Mouse (Mus musculus): ENCODE measurements at regions not wholly inside any gene's neighbourhood (a gene's known extent, or its start where the extent isn't known, plus 50 kb on each side); places are given as distances from the start of the nearest gene placed in this dataset.

GRCm38 (mm10) chr1:149129767-149130287, 831.3 kb downstream of the Pla2g4a start:
- DNase-seq (ENCODE audit: low spot score) (no peak), ATAC-seq (ENCODE audit: low FRiP score, low TSS enrichment) (no peak)
- H3K27me3 ChIP-seq (ENCODE audit: control insufficient read depth, insufficient read depth, low read length), result no peaks in the 10 kb centered on the region
- no peak overlapping the region for H3K4me2 ChIP-seq (replicated peaks; ENCODE audit: low read depth)
- H3K36me3 ChIP-seq (ENCODE audit: control insufficient read depth, insufficient read depth, low read length), result no peaks in the 10 kb centered on the region
- no peak overlapping the region for H3K27ac ChIP-seq (replicated peaks)
- H3K4me3 ChIP-seq (ENCODE audit: low read depth, low read length), result no peak overlapping the region
- H3K9ac ChIP-seq (ENCODE audit: low read length), result no peak overlapping the region
- no peaks in the 10 kb centered on the region for H3K4me1 ChIP-seq (replicated peaks; ENCODE audit: control insufficient read depth, insufficient read depth)
- H3K9me3 ChIP-seq (ENCODE audit: control insufficient read depth, low read length), result no peaks in the 10 kb centered on the region
- WGBS, result 47% methylated on average over 2 of the region's 2 CpGs
- TF ChIP-seq EP300 (optimal IDR thresholded peaks at IDR 0.05), result no peak
- TF ChIP-seq CTCF (IDR thresholded peaks at IDR 0.05; ENCODE audit: low read depth), result no peak

DNA sequence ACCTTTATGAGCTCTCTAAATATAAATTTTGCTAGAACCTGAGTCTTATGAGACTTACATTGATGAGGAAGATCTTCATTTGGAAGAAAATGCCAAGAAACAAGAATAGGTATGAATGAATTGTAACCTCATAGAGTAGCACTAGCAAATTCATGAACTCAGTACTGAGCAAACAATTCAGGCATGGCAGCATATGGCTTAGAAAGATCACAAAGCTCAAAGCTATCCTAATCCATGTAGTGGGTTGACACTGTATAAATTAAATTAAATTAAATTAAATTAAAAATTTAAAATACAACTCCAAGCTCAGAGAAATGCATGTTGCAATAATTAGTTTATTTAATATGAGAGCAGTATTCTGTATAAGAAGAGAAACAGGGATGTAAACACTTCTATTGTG, 832.0 kb downstream of the Pla2g4a start:
- no peak for DNase-seq (ENCODE audit: low spot score)
- Histone ChIP-seq H3K4me1 (replicated peaks; ENCODE audit: control insufficient read depth, insufficient read depth) (no peaks in the 10 kb centered on the region), H3K4me2 (replicated peaks; ENCODE audit: low read depth) (no peak overlapping the region), H3K9me3 (ENCODE audit: control insufficient read depth, low read length) (no peaks in the 10 kb centered on the region), H3K4me3 (ENCODE audit: low read depth, low read length) (no peak overlapping the region), H3K27me3 (ENCODE audit: control insufficient read depth, insufficient read depth, low read length) (no peaks in the 10 kb centered on the region), H3K27ac (replicated peaks) (no peak overlapping the region), H3K9ac (ENCODE audit: low read length) (no peak overlapping the region), H3K36me3 (ENCODE audit: control insufficient read depth, insufficient read depth, low read length) (no peaks in the 10 kb centered on the region)
- no peak for TF ChIP-seq CTCF (IDR thresholded peaks at IDR 0.05; ENCODE audit: low read depth)
- no peak for TF ChIP-seq EP300 (optimal IDR thresholded peaks at IDR 0.05)
- no peak for ATAC-seq (ENCODE audit: low FRiP score, low TSS enrichment)

DNA sequence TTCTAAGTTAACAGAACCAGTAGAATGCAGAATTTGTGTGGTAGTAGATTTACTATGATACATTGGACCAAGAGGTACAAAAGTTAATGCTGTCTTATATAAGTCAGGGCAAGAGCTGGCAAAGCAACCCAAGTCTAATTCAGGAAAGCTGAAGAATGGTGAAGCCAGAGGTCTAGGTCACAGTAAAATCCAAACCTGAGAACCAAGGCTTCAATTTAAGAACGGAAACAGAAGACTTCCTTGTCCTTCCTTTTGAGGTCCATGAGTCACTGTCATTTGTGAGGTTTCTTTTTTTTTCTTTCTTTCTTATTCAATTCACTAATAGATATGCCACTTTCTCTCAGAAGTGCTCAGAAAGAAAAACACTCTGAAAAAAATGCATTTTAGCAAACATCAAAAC, 833.4 kb downstream of the Pla2g4a start:
- ATAC-seq (ENCODE audit: low FRiP score, low TSS enrichment), result no peak
- no peak overlapping the region for H3K4me2 ChIP-seq (replicated peaks; ENCODE audit: low read depth)
- no peaks in the 10 kb centered on the region for H3K36me3 ChIP-seq (ENCODE audit: control insufficient read depth, insufficient read depth, low read length)
- H3K4me3 ChIP-seq (ENCODE audit: low read depth, low read length), result no peak overlapping the region
- H3K27me3 ChIP-seq (ENCODE audit: control insufficient read depth, insufficient read depth, low read length), result no peaks in the 10 kb centered on the region
- WGBS, result 68% methylated on average over 1 of the region's 1 CpGs
- no peaks in the 10 kb centered on the region for H3K4me1 ChIP-seq (replicated peaks; ENCODE audit: control insufficient read depth, insufficient read depth)
- TF ChIP-seq EP300 (optimal IDR thresholded peaks at IDR 0.05) (no peak), CTCF (IDR thresholded peaks at IDR 0.05; ENCODE audit: low read depth) (no peak)
- no peak overlapping the region for H3K9ac ChIP-seq (ENCODE audit: low read length)
- H3K27ac ChIP-seq (replicated peaks), result no peak overlapping the region
- H3K9me3 ChIP-seq (ENCODE audit: control insufficient read depth, low read length), result no peaks in the 10 kb centered on the region
- no peak for DNase-seq (ENCODE audit: low spot score)

GRCm38 (mm10) chr1:149103396-149103795, 857.7 kb downstream of the Pla2g4a start:
- no peak overlapping the region for H3K4me2 ChIP-seq (replicated peaks; ENCODE audit: low read depth)
- TF ChIP-seq CTCF (IDR thresholded peaks at IDR 0.05; ENCODE audit: low read depth) (no peak), EP300 (optimal IDR thresholded peaks at IDR 0.05) (no peak)
- ATAC-seq (ENCODE audit: low FRiP score, low TSS enrichment) (no peak), DNase-seq (ENCODE audit: low spot score) (no peak)
- H3K36me3 ChIP-seq (ENCODE audit: control insufficient read depth, insufficient read depth, low read length), result no peaks in the 10 kb centered on the region
- no peak overlapping the region for H3K27ac ChIP-seq (replicated peaks)
- H3K4me3 ChIP-seq (ENCODE audit: low read depth, low read length), result no peak overlapping the region
- no peaks in the 10 kb centered on the region for H3K4me1 ChIP-seq (replicated peaks; ENCODE audit: control insufficient read depth, insufficient read depth)
- no peak overlapping the region for H3K9ac ChIP-seq (ENCODE audit: low read length)
- H3K9me3 ChIP-seq (ENCODE audit: control insufficient read depth, low read length), result no peaks in the 10 kb centered on the region
- WGBS, result 58% methylated on average over 2 of the region's 2 CpGs
- H3K27me3 ChIP-seq (ENCODE audit: control insufficient read depth, insufficient read depth, low read length), result no peaks in the 10 kb centered on the region

- WGBS, result 88% methylated on average over 1 of the region's 1 CpGs
- no peak for TF ChIP-seq EP300 (optimal IDR thresholded peaks at IDR 0.05)
- no peak for TF ChIP-seq CTCF (IDR thresholded peaks at IDR 0.05; ENCODE audit: low read depth)
- DNase-seq (ENCODE audit: low spot score), result no peak
These were observed 863.7 kb downstream of the Pla2g4a start for GRCm38 (mm10) chr1:149097426-149097825.

GRCm38 (mm10) chr1:149074681-149075080, 886.4 kb downstream of the Pla2g4a start:
- H3K9me3 ChIP-seq (ENCODE audit: control insufficient read depth, low read length), result no peaks in the 10 kb centered on the region
- H3K36me3 ChIP-seq (ENCODE audit: control insufficient read depth, insufficient read depth, low read length), result no peaks in the 10 kb centered on the region
- 64% methylated on average over 1 of the region's 1 CpGs for WGBS
- DNase-seq (ENCODE audit: low spot score), result no peak
- TF ChIP-seq CTCF (IDR thresholded peaks at IDR 0.05; ENCODE audit: low read depth), result no peak
- no peak for TF ChIP-seq EP300 (optimal IDR thresholded peaks at IDR 0.05)
- H3K27ac ChIP-seq (replicated peaks), result no peak overlapping the region
- H3K9ac ChIP-seq (ENCODE audit: low read length), result no peak overlapping the region
- no peak overlapping the region for H3K4me2 ChIP-seq (replicated peaks; ENCODE audit: low read depth)
- ATAC-seq (ENCODE audit: low FRiP score, low TSS enrichment), result no peak
- no peak overlapping the region for H3K4me3 ChIP-seq (ENCODE audit: low read depth, low read length)
- no peaks in the 10 kb centered on the region for H3K27me3 ChIP-seq (ENCODE audit: control insufficient read depth, insufficient read depth, low read length)
- H3K4me1 ChIP-seq (replicated peaks; ENCODE audit: control insufficient read depth, insufficient read depth), result no peaks in the 10 kb centered on the region

More at GRCm38 (mm10) chr1:149097426-149097825, 863.7 kb downstream of the Pla2g4a start:
- no peak overlapping the region for H3K9ac ChIP-seq (ENCODE audit: low read length)
- no peaks in the 10 kb centered on the region for H3K4me1 ChIP-seq (replicated peaks; ENCODE audit: control insufficient read depth, insufficient read depth)
- no peaks in the 10 kb centered on the region for H3K27me3 ChIP-seq (ENCODE audit: control insufficient read depth, insufficient read depth, low read length)
- H3K4me2 ChIP-seq (replicated peaks; ENCODE audit: low read depth), result no peak overlapping the region
- no peak overlapping the region for H3K27ac ChIP-seq (replicated peaks)
- no peak for ATAC-seq (ENCODE audit: low FRiP score, low TSS enrichment)
- H3K36me3 ChIP-seq (ENCODE audit: control insufficient read depth, insufficient read depth, low read length), result no peaks in the 10 kb centered on the region
- H3K9me3 ChIP-seq (ENCODE audit: control insufficient read depth, low read length), result no peaks in the 10 kb centered on the region
- H3K4me3 ChIP-seq (ENCODE audit: low read depth, low read length), result no peak overlapping the region
